Mouse (Mus musculus) liver, embryonic 15.5 days (tissue): ENCODE data around the gene Nhsl1. TPM values are rescaled to one million over a fixed set of nuclear protein-coding genes. Genes with fewer than 3 reads are reported as not detected.
"Not testable (repeated sequence)": the region's sequence is repeated elsewhere in the genome, so short reads cannot be mapped to it uniquely, and the experiment has no call there.

ENCODE experiments used
- ATAC-seq: fragments of 200-750 bp; cut with Nextera tagmentation; 2 replicates; pipeline ENCODE4 v1.8.0; 2017; ENCODE audit warnings: moderate number of reproducible peaks, mild to moderate bottlenecking, moderate library complexity; ENCODE audit not compliant: insufficient read depth
- H3K27ac ChIP-seq: fragments of 300-500 bp; sonication (generic); replicated peaks from 2 replicates; pipeline ENCODE4 v1.5.1; 2015; ENCODE audit warnings: mild to moderate bottlenecking, inconsistent platforms
- H3K27me3 ChIP-seq: fragments of 300-500 bp; sonication (generic); 2 replicates; pipeline ENCODE4 v1.6.1; 2015; ENCODE audit warnings: mild to moderate bottlenecking, inconsistent platforms
- H3K36me3 ChIP-seq: fragments of 300-500 bp; sonication (generic); replicated peaks from 2 replicates; pipeline ENCODE4 v1.6.1; 2015; ENCODE audit warnings: moderate library complexity, mild to moderate bottlenecking, inconsistent platforms
- H3K4me1 ChIP-seq: fragments of 300-500 bp; sonication (generic); replicated peaks from 2 replicates; pipeline ENCODE4 v1.6.1; 2015; ENCODE audit warnings: inconsistent platforms
- H3K4me2 ChIP-seq: fragments of 300-500 bp; sonication (generic); 2 replicates; pipeline ENCODE4 v1.6.1; 2015; ENCODE audit warnings: moderate library complexity, mild to moderate bottlenecking, inconsistent platforms
- H3K4me3 ChIP-seq: fragments of 300-500 bp; sonication (generic); replicated peaks from 2 replicates; pipeline ENCODE4 v1.5.1; 2015; ENCODE audit warnings: mild to moderate bottlenecking, inconsistent platforms
- H3K9ac ChIP-seq: fragments of 300-500 bp; sonication (generic); 2 replicates; pipeline ENCODE4 v1.6.1; 2015; ENCODE audit warnings: moderate library complexity, mild to moderate bottlenecking, inconsistent platforms
- H3K9me3 ChIP-seq: fragments of 300-500 bp; sonication (generic); replicated peaks from 2 replicates; pipeline ENCODE4 v1.6.1; 2016; ENCODE audit warnings: inconsistent platforms
- WGBS: fragments of 180-500 bp; shearing (Covaris S2); methylation state at CpG from one replicate; pipeline ENCODE4 v1.1.7; 2015; ENCODE audit warnings: mixed read lengths; ENCODE audit not compliant: insufficient replicate concordance; 5-methylcytosine and 5-hydroxymethylcytosine counted together
- polyA plus RNA-seq: library from polyadenylated mRNA; unstranded; fragments of >200 nt; fragmentation: Nextera tagmentation; extraction: Ambion mirVana; gene quantifications from 2 replicates; pipeline ENCODE4 v1.2.1, GENCODE M21; 2015

Nhsl1 gene
- polyA plus RNA-seq, 1 experiment from 2014 or later: 0.45 TPM

GRCm38 (mm10) chr10:18446359-18446820, 127.6 kb downstream of the Nhsl1 start:
- no peak for ATAC-seq
- Histone ChIP-seq H3K4me2 (no peak overlapping the region), H3K9me3 (no peaks in the 10 kb centered on the region), H3K27ac (no peak overlapping the region), H3K4me1 (peaks cover 11% of the 10 kb centered on the region), H3K9ac (no peak overlapping the region), H3K36me3 (no peaks in the 10 kb centered on the region), H3K4me3 (no peak overlapping the region), H3K27me3 (no peaks in the 10 kb centered on the region)
- 36% methylated on average over 5 of the region's 7 CpGs for WGBS

- no peak overlapping the region for H3K9ac ChIP-seq
- H3K36me3 ChIP-seq: no peaks in the 10 kb centered on the region
- no peak overlapping the region for H3K27ac ChIP-seq
- H3K4me2 ChIP-seq: no peak overlapping the region
- peaks cover 11% of the 10 kb centered on the region for H3K4me1 ChIP-seq
- ATAC-seq: peak; percentile 40; the same call in 1 of the 2 replicates
- no peaks in the 10 kb centered on the region for H3K27me3 ChIP-seq
- H3K4me3 ChIP-seq: no peak overlapping the region
- H3K9me3 ChIP-seq: no peaks in the 10 kb centered on the region
- WGBS: 35% methylated on average over 4 of the region's 4 CpGs
These were observed 128.5 kb downstream of the Nhsl1 start for GRCm38 (mm10) chr10:18447299-18447698.

GRCm38 (mm10) chr10:18448896-18449295, 130.1 kb downstream of the Nhsl1 start:
- not testable (repeated sequence) for ATAC-seq, H3K27me3 ChIP-seq
- WGBS: 65% methylated on average over 7 of the region's 7 CpGs

GRCm38 (mm10) chr10:18453380-18453779, 134.6 kb downstream of the Nhsl1 start:
- H3K9me3 ChIP-seq: no peaks in the 10 kb centered on the region
- H3K27ac ChIP-seq: no peak overlapping the region
- ATAC-seq: no peak
- H3K4me1 ChIP-seq: peaks cover 3% of the 10 kb centered on the region; the same call in 1 of the 2 replicates
- no peak overlapping the region for H3K4me3 ChIP-seq
- no peaks in the 10 kb centered on the region for H3K27me3 ChIP-seq
- no peak overlapping the region for H3K4me2 ChIP-seq
- no peak overlapping the region for H3K9ac ChIP-seq
- WGBS: 31% methylated on average over 4 of the region's 4 CpGs
- no peaks in the 10 kb centered on the region for H3K36me3 ChIP-seq

More at GRCm38 (mm10) chr10:18448896-18449295, 130.1 kb downstream of the Nhsl1 start:
- not testable (repeated sequence) for H3K27ac ChIP-seq, H3K4me3 ChIP-seq, H3K4me2 ChIP-seq, H3K36me3 ChIP-seq, H3K9me3 ChIP-seq, H3K9ac ChIP-seq
- peaks cover 11% of the 10 kb centered on the region for H3K4me1 ChIP-seq

- no peak overlapping the region for H3K4me2 ChIP-seq
- WGBS: 29% methylated on average over 3 of the region's 3 CpGs
- no peaks in the 10 kb centered on the region for H3K27me3 ChIP-seq
- no peaks in the 10 kb centered on the region for H3K36me3 ChIP-seq
- H3K4me1 ChIP-seq: peaks cover 3% of the 10 kb centered on the region; the same call in 1 of the 2 replicates
- H3K4me3 ChIP-seq: no peak overlapping the region
- no peak overlapping the region for H3K27ac ChIP-seq
- H3K9me3 ChIP-seq: no peaks in the 10 kb centered on the region
- no peak overlapping the region for H3K9ac ChIP-seq
- ATAC-seq: 0 out of 2 replicates have a peak, but pooled peaks have one; percentile 47
These were observed 135.4 kb downstream of the Nhsl1 start for GRCm38 (mm10) chr10:18454161-18454560.

GRCm38 (mm10) chr10:18455301-18455920, 136.6 kb downstream of the Nhsl1 start:
- Histone ChIP-seq H3K4me1 (peaks cover 3% of the 10 kb centered on the region; the same call in 1 of the 2 replicates), H3K4me3 (no peak overlapping the region)
- 80% methylated on average over 10 of the region's 10 CpGs for WGBS

GRCm38 (mm10) chr10:18457808-18458475, 139.2 kb downstream of the Nhsl1 start:
- no peaks in the 10 kb centered on the region for H3K36me3 ChIP-seq
- WGBS: 64% methylated on average over 8 of the region's 8 CpGs
- H3K4me3 ChIP-seq: no peak overlapping the region
- no peak overlapping the region for H3K27ac ChIP-seq
- no peaks in the 10 kb centered on the region for H3K9me3 ChIP-seq
- H3K4me2 ChIP-seq: no peak overlapping the region
- H3K9ac ChIP-seq: no peak overlapping the region
- H3K4me1 ChIP-seq: peaks cover 3% of the 10 kb centered on the region; the same call in 1 of the 2 replicates
- no peak for ATAC-seq
- H3K27me3 ChIP-seq: no peaks in the 10 kb centered on the region

More at GRCm38 (mm10) chr10:18455301-18455920, 136.6 kb downstream of the Nhsl1 start:
- H3K4me2 ChIP-seq: no peak overlapping the region
- no peak overlapping the region for H3K9ac ChIP-seq
- H3K9me3 ChIP-seq: no peaks in the 10 kb centered on the region
- no peak for ATAC-seq
- H3K36me3 ChIP-seq: no peaks in the 10 kb centered on the region
- no peaks in the 10 kb centered on the region for H3K27me3 ChIP-seq
- no peak overlapping the region for H3K27ac ChIP-seq

GRCm38 (mm10) chr10:18461336-18461735, 142.6 kb downstream of the Nhsl1 start:
- Histone ChIP-seq H3K4me2 (no peak overlapping the region), H3K27me3 (no peaks in the 10 kb centered on the region), H3K4me3 (no peak overlapping the region), H3K27ac (no peak overlapping the region), H3K4me1 (no peaks in the 10 kb centered on the region), H3K9ac (no peak overlapping the region), H3K36me3 (no peaks in the 10 kb centered on the region), H3K9me3 (no peaks in the 10 kb centered on the region)
- WGBS: 78% methylated on average over 13 of the region's 13 CpGs
- ATAC-seq: no peak

GRCm38 (mm10) chr10:18463071-18463841, 144.5 kb downstream of the Nhsl1 start:
- H3K4me2 ChIP-seq: peak overlapping the region; percentile 27
- H3K27ac ChIP-seq: no peak overlapping the region
- no peaks in the 10 kb centered on the region for H3K9me3 ChIP-seq
- WGBS: 65% methylated on average over 23 of the region's 23 CpGs
- ATAC-seq: no peak
- H3K9ac ChIP-seq: no peak overlapping the region
- H3K27me3 ChIP-seq: no peaks in the 10 kb centered on the region
- no peaks in the 10 kb centered on the region for H3K4me1 ChIP-seq
- H3K4me3 ChIP-seq: no peak overlapping the region
- no peaks in the 10 kb centered on the region for H3K36me3 ChIP-seq

GRCm38 (mm10) chr10:18468396-18468795, 149.6 kb downstream of the Nhsl1 start:
- no peaks in the 10 kb centered on the region for H3K9me3 ChIP-seq
- H3K36me3 ChIP-seq: no peaks in the 10 kb centered on the region
- no peak overlapping the region for H3K9ac ChIP-seq
- ATAC-seq: no peak
- no peaks in the 10 kb centered on the region for H3K27me3 ChIP-seq
- H3K4me1 ChIP-seq: no peaks in the 10 kb centered on the region; the same call in 1 of the 2 replicates
- H3K4me3 ChIP-seq: no peak overlapping the region
- no peak overlapping the region for H3K27ac ChIP-seq
- 45% methylated on average over 4 of the region's 4 CpGs for WGBS
- no peak overlapping the region for H3K4me2 ChIP-seq
